Mouse (Mus musculus) small intestine, adult 2 months (tissue): ENCODE measurements around the gene Akr1c14.

Experiments used
- CTCF ChIP-seq: fragments of 200-500 bp; IDR thresholded peaks from 2 replicates; pipeline ENCODE4 v1.5.1; 2012; ENCODE audit warnings: low read depth, mild to moderate bottlenecking, control low read depth, inconsistent platforms, low read length, moderate library complexity, mixed read lengths; ENCODE audit not compliant: insufficient replicate concordance, insufficient read length; ENCODE audit errors: extremely low read depth
- POLR2A ChIP-seq: fragments of 200-500 bp; IDR thresholded peaks from 2 replicates; pipeline ENCODE4 v1.6.1; 2012; ENCODE audit warnings: low read depth, mild to moderate bottlenecking, control low read depth, inconsistent platforms, low read length, moderate library complexity

- TF ChIP-seq CTCF (no peak), POLR2A (no peak)
Measured at GRCm38 (mm10) chr13:4060214-4060730, 11.5 kb downstream of the Akr1c14 start.
